Mouse (Mus musculus) neural tube, embryonic 14.5 days (tissue): ENCODE data around the gene B3galt1. TPM values are rescaled to one million over a fixed set of nuclear protein-coding genes. Genes with fewer than 3 reads are reported as not detected.

ENCODE experiments used
- ATAC-seq: fragments of 200-750 bp; cut with Nextera tagmentation; 2 replicates; pipeline ENCODE4 v1.8.0; 2017; ENCODE audit warnings: low read depth, mild to moderate bottlenecking, moderate TSS enrichment, moderate library complexity
- H3K27ac ChIP-seq: fragments of 300-500 bp; sonication (generic); 2 replicates; pipeline ENCODE4 v1.5.1; 2014; ENCODE audit warnings: low read depth, mild to moderate bottlenecking, control low read depth, low read length, moderate library complexity, mixed read lengths
- H3K27me3 ChIP-seq: fragments of 300-500 bp; sonication (generic); 2 replicates; pipeline ENCODE4 v1.6.1; 2014; ENCODE audit warnings: low read length; ENCODE audit not compliant: control insufficient read depth, insufficient read depth
- H3K36me3 ChIP-seq: fragments of 300-500 bp; sonication (generic); 2 replicates; pipeline ENCODE4 v1.6.1; 2014; ENCODE audit warnings: low read length, mixed read lengths; ENCODE audit not compliant: control insufficient read depth, insufficient read depth
- H3K4me1 ChIP-seq: fragments of 300-500 bp; sonication (generic); 2 replicates; pipeline ENCODE4 v1.6.1; 2014; ENCODE audit warnings: low read length; ENCODE audit not compliant: control insufficient read depth, insufficient read depth
- H3K4me2 ChIP-seq: fragments of 300-500 bp; sonication (generic); 2 replicates; pipeline ENCODE4 v1.6.1; 2014; ENCODE audit warnings: mild to moderate bottlenecking, low read depth, low read length, control low read depth
- H3K4me3 ChIP-seq: fragments of 300-500 bp; sonication (generic); 2 replicates; pipeline ENCODE4 v1.5.1; 2014; ENCODE audit warnings: low read depth, low read length, control low read depth, mixed read lengths
- H3K9ac ChIP-seq: fragments of 300-500 bp; sonication (generic); replicated peaks from 2 replicates; pipeline ENCODE4 v1.6.1; 2014; ENCODE audit warnings: low read depth, mild to moderate bottlenecking, control low read depth, low read length, mixed read lengths
- H3K9me3 ChIP-seq: fragments of 300-500 bp; sonication (generic); 2 replicates; pipeline ENCODE4 v1.6.1; 2016; ENCODE audit warnings: low read length; ENCODE audit not compliant: control insufficient read depth
- WGBS: fragments of 180-500 bp; shearing (Covaris S2); extraction: QIAGEN DNeasy Blood & Tissue Kit; methylation state at CpG from one replicate; pipeline ENCODE4 v1.1.7; 2014; 5-methylcytosine and 5-hydroxymethylcytosine counted together
- polyA plus RNA-seq: library from polyadenylated mRNA; unstranded; fragments of >200 nt; fragmentation: Nextera tagmentation; extraction: Ambion mirVana; gene quantifications from 2 replicates; pipeline ENCODE4 v1.2.1, GENCODE M21; 2014

The B3galt1 gene
- polyA plus RNA-seq, 1 experiment from 2014 or later = 82.4 TPM

DNA sequence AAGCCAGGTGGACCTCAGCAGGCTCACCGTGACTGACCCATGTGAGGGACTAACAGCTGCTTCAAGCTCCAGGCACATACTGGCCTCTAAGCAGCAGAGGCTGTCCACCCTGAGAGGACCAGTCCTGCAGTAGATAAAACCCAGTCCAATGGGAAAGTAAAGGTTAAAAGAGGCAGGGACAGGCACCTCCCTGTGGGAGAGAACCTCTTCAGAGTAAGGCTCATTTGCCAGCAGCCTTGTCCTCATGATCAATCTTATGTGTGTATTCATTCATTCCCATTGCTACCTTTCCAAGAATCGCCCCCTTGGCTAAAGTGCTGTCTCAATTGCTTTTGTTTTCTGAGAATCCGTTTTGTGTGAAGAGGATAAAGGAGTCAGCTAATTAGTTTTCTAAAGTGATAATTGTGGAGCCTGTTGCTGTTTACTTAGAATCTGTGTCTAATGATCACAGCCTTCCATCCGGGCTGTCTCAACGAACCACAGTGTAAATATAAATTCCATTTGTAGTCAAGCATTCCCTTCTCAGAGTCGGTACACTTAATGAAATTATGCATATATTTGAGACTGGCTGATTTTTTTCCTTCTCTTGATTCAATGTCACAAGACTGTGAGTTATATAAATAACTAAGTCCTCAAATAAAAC is 412.1 kb downstream of the B3galt1 start:
- Histone ChIP-seq H3K27me3 (no peaks in the 10 kb centered on the region), H3K27ac (no peak overlapping the region), H3K9ac (no peak overlapping the region), H3K9me3 (no peaks in the 10 kb centered on the region), H3K36me3 (no peaks in the 10 kb centered on the region), H3K4me1 (no peaks in the 10 kb centered on the region), H3K4me2 (no peak overlapping the region), H3K4me3 (no peak overlapping the region)
- ATAC-seq = no peak
- WGBS = 49% methylated on average over 6 of the region's 6 CpGs

DNA sequence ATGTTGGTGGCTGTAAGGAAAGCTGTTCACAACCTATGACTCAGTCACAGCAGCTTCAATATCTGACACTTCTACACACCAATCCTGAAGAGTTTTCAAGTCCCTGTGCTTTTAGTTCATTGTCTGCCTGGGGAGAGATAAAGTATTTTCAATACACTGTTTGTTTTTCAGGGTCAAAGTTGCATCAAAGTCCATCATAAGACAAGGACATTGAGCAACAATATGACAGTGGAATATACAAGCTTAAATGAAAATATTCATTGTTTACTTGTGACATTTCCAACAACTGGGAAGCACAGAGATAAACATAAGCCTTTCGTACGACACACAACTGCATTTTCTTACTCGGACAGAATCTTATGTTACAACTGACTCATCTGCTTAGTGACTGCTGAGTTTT is 417.9 kb downstream of the B3galt1 start:
- no peaks in the 10 kb centered on the region for H3K27me3 ChIP-seq
- H3K4me2 ChIP-seq = no peak overlapping the region
- no peaks in the 10 kb centered on the region for H3K4me1 ChIP-seq
- WGBS = 91% methylated on average over 3 of the region's 3 CpGs
- no peak overlapping the region for H3K4me3 ChIP-seq
- H3K27ac ChIP-seq = no peak overlapping the region
- no peaks in the 10 kb centered on the region for H3K9me3 ChIP-seq
- no peak for ATAC-seq
- H3K36me3 ChIP-seq = no peaks in the 10 kb centered on the region
- H3K9ac ChIP-seq = no peak overlapping the region

DNA sequence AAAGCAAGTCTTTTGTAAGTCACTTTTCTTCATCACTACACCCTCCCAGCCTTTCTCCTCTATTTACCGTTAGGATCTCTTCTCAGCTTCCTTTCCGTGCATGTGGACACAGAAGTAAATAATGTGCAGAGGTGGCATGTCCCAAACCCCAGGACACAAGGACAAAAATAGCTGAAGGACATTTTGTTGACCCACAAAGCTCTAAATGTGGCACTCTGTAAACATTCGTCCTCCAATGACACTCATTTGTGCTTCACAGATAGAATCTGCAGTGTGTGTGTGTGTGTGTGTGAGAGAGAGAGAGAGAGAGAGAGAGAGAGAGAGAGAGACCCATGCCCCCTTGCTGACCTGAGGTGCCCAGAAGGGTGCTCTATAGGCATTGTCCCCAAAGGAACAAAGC is 419.5 kb downstream of the B3galt1 start:
- WGBS = 77% methylated on average over 3 of the region's 3 CpGs
- no peak for ATAC-seq

GRCm38 (mm10) chr2:67993421-67993820 is 427.8 kb downstream of the B3galt1 start:
- WGBS = 96% methylated on average over 1 of the region's 1 CpGs

More for the DNA sequence above, 419.5 kb downstream of the B3galt1 start:
- Histone ChIP-seq H3K4me3 (no peak overlapping the region), H3K4me2 (no peak overlapping the region), H3K36me3 (no peaks in the 10 kb centered on the region), H3K4me1 (no peaks in the 10 kb centered on the region), H3K9me3 (no peaks in the 10 kb centered on the region), H3K27me3 (no peaks in the 10 kb centered on the region), H3K27ac (no peak overlapping the region), H3K9ac (no peak overlapping the region)

DNA sequence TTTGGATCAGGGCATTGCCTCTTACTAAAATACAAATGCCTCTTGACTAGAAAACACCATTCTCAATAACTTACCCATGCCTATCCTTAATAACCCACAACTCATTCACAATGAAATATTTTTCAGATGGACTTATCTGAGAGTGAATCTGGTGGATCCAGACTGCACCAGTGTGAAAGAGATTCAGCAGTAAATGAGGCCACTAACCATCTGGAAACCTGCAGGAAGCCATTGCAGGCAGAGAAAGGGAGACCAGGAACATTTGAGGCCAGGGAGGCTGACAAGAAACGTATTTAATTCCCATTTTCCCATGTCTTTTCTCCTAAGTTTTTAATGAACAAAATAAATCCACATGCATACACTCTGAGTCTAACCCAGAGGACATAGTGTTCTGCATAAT is 437.4 kb downstream of the B3galt1 start:
- H3K27ac ChIP-seq = no peak overlapping the region
- no peak overlapping the region for H3K9ac ChIP-seq
- H3K4me1 ChIP-seq = no peaks in the 10 kb centered on the region
- H3K36me3 ChIP-seq = no peaks in the 10 kb centered on the region
- no peak overlapping the region for H3K4me2 ChIP-seq
- H3K4me3 ChIP-seq = no peak overlapping the region
- no peak for ATAC-seq
- H3K9me3 ChIP-seq = no peaks in the 10 kb centered on the region
- H3K27me3 ChIP-seq = no peaks in the 10 kb centered on the region
- 49% methylated on average over 1 of the region's 1 CpGs for WGBS

More at GRCm38 (mm10) chr2:67993421-67993820, 427.8 kb downstream of the B3galt1 start:
- no peak for ATAC-seq
- no peaks in the 10 kb centered on the region for H3K9me3 ChIP-seq
- H3K27ac ChIP-seq = no peak overlapping the region
- no peaks in the 10 kb centered on the region for H3K27me3 ChIP-seq
- no peak overlapping the region for H3K4me2 ChIP-seq
- H3K36me3 ChIP-seq = no peaks in the 10 kb centered on the region
- H3K9ac ChIP-seq = no peak overlapping the region
- H3K4me3 ChIP-seq = no peak overlapping the region
- no peaks in the 10 kb centered on the region for H3K4me1 ChIP-seq

GRCm38 (mm10) chr2:68005210-68005609 is 439.5 kb downstream of the B3galt1 start:
- Histone ChIP-seq H3K27me3 (no peaks in the 10 kb centered on the region), H3K4me1 (no peaks in the 10 kb centered on the region), H3K4me2 (no peak overlapping the region), H3K36me3 (no peaks in the 10 kb centered on the region), H3K9me3 (no peaks in the 10 kb centered on the region), H3K9ac (no peak overlapping the region), H3K4me3 (no peak overlapping the region), H3K27ac (no peak overlapping the region)
- no peak for ATAC-seq
- 83% methylated on average over 9 of the region's 9 CpGs for WGBS

- Histone ChIP-seq H3K27me3 (no peaks in the 10 kb centered on the region), H3K9me3 (no peaks in the 10 kb centered on the region), H3K4me1 (no peaks in the 10 kb centered on the region), H3K4me3 (no peak overlapping the region), H3K36me3 (no peaks in the 10 kb centered on the region), H3K27ac (no peak overlapping the region), H3K9ac (no peak overlapping the region), H3K4me2 (no peak overlapping the region)
- ATAC-seq = no peak
- 63% methylated on average over 7 of the region's 7 CpGs for WGBS
Observed at GRCm38 (mm10) chr2:68005711-68006110, 440.0 kb downstream of the B3galt1 start.

DNA sequence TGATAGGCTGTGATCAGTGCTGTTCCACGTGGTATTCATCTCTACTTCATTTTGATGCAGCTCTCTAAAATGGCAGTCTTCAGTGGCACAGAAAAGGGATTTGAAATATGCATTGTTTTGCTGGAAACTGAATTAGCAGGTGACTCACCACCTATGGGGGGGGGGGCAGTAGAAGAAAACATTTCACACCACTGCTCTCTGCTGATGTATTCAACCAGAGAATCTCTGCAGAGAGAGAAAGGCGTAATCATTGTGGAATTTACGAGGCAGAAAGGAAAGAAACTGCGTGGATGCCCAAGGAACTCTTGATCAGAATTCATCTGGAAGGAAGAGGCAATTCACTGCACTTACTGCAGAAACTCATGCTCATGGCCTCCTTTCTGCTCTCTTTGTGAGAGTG is 445.7 kb downstream of the B3galt1 start:
- H3K27ac ChIP-seq = no peak overlapping the region
- ATAC-seq = no peak
- no peaks in the 10 kb centered on the region for H3K36me3 ChIP-seq
- no peak overlapping the region for H3K4me3 ChIP-seq
- no peak overlapping the region for H3K4me2 ChIP-seq
- no peaks in the 10 kb centered on the region for H3K27me3 ChIP-seq
- WGBS = 69% methylated on average over 4 of the region's 4 CpGs
- no peaks in the 10 kb centered on the region for H3K9me3 ChIP-seq
- H3K4me1 ChIP-seq = no peaks in the 10 kb centered on the region
- no peak overlapping the region for H3K9ac ChIP-seq

- Histone ChIP-seq H3K9me3 (no peaks in the 10 kb centered on the region), H3K27ac (no peak overlapping the region), H3K36me3 (no peaks in the 10 kb centered on the region), H3K9ac (no peak overlapping the region), H3K4me2 (no peak overlapping the region), H3K4me1 (no peaks in the 10 kb centered on the region), H3K4me3 (no peak overlapping the region), H3K27me3 (no peaks in the 10 kb centered on the region)
- ATAC-seq = no peak
- 89% methylated on average over 5 of the region's 5 CpGs for WGBS
Observed at GRCm38 (mm10) chr2:68020251-68020680, 454.6 kb downstream of the B3galt1 start.
